Mouse (Mus musculus): Measurements from ENCODE around the gene Fgf12.

Fgf12 gene

GRCm38 (mm10) chr16:28752638-28753118 lies at the start of gene Fgf12:
TSS of gene Fgf12 (minus strand) at chr16:28753068.
- in situ Hi-C loops (cut with MseI, MboI), result no loop called here

DNA sequence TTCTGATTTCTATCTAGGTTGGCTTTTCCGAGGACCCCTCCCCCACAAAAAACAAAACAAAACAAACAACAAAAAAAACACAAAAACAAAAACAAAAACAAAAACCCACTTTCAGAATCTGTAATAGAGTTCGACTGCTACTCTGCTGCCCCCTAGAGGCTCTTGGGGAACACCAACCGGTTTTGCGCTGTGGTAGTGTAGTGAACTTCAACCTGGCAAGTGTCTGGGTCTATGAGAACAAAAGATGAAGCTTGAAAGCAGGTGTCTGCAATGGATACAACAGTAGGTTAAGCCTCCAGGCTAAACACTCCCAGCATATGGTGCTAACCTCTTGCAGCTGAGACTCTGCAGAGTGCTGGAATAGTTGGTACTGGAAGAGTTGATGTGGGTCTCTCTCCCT lies 40.2 kb upstream of the Fgf12 start:
- in situ Hi-C loops (cut with MseI, MboI), result loop anchor here (10.0 to 25.0 kb wide), 2 partner anchors 198 to 206 kb away; no protein-coding TSS in a partner anchor

- in situ Hi-C loops (cut with MseI, MboI), result no loop called here
Observed at GRCm38 (mm10) chr16:28770276-28770675, 17.4 kb upstream of the Fgf12 start.

DNA sequence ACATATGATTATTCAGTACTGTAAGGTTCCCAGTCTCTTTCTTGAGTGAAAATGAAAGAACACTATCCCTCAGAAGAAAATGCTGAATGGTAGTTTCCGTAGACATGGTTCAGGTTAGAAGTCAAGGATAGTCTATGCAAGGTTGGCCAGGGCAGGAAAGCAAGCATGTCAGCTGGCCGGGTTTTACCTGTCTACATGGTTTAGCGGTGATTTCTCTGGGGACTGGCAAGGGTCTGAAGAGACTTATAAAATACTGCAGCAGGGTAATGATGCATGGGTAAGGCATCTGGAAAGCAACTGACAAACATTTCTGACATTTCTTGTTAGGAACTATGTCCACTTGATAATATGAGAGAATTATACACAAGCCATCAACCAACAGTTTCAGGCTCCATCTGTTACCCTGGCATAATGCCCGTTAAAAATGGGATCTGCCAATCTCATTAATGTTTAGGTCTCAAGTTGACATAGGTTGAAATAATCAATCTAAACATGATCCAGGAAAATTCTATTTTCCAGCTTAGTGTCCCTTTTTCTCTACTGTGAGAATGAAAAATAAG lies 8.6 kb upstream of the Fgf12 start:
- in situ Hi-C loops (cut with MseI, MboI), result no loop called here

GRCm38 (mm10) chr16:28753124-28753917 lies 453 bp upstream of the Fgf12 start:
- in situ Hi-C loops (cut with MseI, MboI), result no loop called here

DNA sequence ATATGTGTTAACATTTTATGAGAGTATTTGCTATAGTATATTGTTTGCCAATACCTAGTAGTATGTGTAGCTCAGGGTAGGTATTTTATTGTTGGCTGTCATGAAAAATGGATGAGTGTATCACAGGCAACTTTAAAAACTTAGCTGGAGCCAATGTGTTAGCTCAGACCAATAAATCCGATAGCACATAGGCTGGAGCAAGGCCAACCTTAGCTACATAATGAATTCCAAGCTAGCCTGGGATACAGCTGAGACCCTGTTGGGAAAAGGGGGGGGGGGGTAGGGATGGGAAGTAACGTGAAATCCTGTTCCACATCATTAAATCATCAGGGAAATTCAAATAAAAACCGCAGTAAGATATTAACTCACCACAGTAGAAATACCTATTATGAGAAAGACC lies 18.4 kb downstream of the Fgf12 start:
- in situ Hi-C loops (cut with MseI, MboI), result no loop called here

DNA sequence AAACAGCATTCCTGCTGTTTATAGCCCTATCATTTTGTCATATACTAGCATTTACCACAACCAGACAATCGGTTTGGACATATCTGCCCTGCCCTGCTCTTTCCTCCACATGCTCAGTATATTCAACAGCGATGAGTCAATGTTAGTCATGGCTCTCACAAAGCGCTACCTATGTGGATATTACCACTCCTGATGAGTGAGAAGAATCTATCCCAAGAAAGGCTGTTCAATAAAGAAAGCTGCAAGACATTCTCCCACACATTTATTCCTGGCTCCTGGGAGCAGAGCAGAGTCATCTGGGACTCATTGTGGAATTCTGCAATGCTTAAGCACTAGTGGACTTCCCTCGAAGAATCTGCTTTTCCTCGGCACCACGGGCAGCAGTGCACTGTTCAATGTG lies 26.1 kb downstream of the Fgf12 start:
- in situ Hi-C loops (cut with MseI, MboI), result no loop called here

- in situ Hi-C loops (cut with MseI, MboI), result no loop called here
Observed at GRCm38 (mm10) chr16:28706623-28707022, 46.2 kb downstream of the Fgf12 start.

GRCm38 (mm10) chr16:28700346-28700745 lies 52.5 kb downstream of the Fgf12 start:
- in situ Hi-C loops (cut with MseI, MboI), result no loop called here

DNA sequence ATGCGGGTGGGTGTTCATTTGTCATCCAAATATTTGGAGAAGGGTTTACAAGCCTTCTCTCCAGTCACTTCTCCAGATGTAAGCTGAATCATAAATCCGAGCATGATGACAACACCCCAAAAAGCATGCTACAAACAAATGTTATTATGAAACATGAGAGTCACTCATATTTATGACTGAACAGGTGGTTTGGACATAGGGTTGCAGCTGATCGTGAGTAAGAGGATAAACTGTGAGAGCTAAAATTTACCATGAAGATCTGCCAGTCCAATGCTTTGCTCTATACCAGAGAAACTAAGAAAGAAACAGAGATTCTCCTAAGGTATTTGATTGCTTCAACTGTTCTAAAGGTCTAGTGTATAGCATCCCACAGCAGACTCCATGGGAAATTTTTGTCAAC lies 56.0 kb downstream of the Fgf12 start:
- in situ Hi-C loops (cut with MseI, MboI), result no loop called here

GRCm38 (mm10) chr16:28694113-28694899 lies 58.6 kb downstream of the Fgf12 start:
- in situ Hi-C loops (cut with MseI, MboI), result no loop called here

DNA sequence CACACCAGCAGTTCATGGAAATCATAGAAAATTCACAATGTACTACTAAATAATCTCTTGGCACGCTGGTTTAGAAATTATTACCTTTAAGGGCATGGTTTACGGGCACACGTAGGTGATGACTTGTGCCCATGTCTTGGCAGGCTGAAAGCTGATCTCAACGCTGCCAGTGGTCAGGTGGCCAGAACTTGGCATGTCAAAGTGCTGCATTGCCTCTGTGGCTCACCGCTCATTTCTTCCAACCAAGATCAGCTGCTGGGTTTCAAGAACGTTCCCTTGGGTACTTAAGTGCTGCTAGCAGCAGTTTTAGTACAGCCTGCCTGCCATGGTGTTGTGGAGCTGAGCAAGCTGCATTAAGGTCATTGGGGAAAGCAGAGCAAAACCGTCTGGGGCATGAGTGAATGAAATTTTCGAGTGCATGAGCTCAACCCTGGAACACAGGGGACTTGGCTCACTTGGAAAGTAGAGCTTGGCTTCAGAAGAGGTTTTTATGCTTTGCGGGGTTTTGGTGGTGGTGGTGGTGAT lies 63.9 kb downstream of the Fgf12 start:
- in situ Hi-C loops (cut with MseI, MboI), result no loop called here

DNA sequence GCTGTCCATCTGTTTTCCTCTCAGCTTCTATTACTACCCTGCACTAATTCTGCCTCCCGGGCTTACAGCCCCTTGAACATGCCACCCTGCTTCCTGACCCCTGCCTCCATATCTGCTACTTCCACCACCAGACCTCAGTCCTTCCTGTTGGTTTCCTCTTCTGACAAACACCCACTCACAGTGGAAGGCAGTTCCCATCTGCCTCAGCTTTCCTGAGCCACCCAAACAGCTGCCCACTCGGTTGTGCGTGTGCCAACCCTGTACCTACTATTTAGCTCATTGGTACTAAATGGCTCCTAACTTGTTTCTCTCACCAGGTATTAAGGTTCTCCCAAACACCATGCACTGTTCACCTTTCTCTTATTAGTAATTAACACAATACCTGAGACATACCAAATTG lies 71.2 kb downstream of the Fgf12 start:
- in situ Hi-C loops (cut with MseI, MboI), result no loop called here

- in situ Hi-C loops (cut with MseI, MboI), result no loop called here
Observed at GRCm38 (mm10) chr16:28668815-28669347, 84.0 kb downstream of the Fgf12 start.

- in situ Hi-C loops (cut with MseI, MboI), result no loop called here
Observed at GRCm38 (mm10) chr16:28652640-28653039, 100.2 kb downstream of the Fgf12 start.

DNA sequence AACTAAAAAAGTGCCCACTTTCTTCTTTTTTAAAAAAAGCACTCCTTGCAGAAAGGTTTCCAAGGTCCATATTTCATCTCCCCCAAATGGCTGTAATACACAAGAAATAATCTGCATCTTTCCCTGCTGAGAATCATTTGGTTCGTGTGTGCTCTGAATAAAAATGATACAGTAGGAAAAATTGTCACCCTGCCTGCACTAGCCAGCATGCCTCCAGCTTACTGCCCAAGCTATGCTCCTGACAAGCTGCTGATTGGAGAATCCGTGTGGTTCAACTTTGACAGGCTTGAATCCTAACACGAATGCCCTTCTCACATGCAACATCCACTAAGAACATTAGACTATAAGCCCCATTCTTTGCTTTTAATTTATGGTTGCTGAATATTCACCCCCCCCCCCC lies 102.3 kb downstream of the Fgf12 start:
- in situ Hi-C loops (cut with MseI, MboI), result no loop called here

GRCm38 (mm10) chr16:28645030-28645429 lies 107.8 kb downstream of the Fgf12 start:
- in situ Hi-C loops (cut with MseI, MboI), result no loop called here

DNA sequence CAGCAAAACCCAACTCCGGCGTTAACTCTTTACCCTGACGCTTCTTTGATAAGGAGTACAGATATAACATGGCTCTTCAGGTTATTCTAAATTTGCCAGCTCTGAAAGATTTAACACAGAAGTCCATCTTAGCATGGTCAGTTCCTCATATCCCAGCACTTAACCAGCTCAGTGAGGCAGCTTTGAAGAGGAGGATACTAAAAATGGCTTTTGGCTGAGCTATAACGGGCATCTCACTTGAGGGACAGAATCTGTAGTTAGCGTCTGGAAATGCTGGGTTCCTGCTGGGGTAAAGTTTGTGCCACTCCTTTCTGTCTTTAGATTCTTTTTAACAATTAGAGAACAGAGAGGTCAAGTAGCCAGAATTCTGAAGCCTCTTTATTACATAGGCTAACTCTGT lies 121.1 kb downstream of the Fgf12 start:
- in situ Hi-C loops (cut with MseI, MboI), result no loop called here

- in situ Hi-C loops (cut with MseI, MboI), result no loop called here
Observed at GRCm38 (mm10) chr16:28630771-28631484, 121.9 kb downstream of the Fgf12 start.

- in situ Hi-C loops (cut with MseI, MboI), result no loop called here
Observed at GRCm38 (mm10) chr16:28626259-28626658, 126.6 kb downstream of the Fgf12 start.

DNA sequence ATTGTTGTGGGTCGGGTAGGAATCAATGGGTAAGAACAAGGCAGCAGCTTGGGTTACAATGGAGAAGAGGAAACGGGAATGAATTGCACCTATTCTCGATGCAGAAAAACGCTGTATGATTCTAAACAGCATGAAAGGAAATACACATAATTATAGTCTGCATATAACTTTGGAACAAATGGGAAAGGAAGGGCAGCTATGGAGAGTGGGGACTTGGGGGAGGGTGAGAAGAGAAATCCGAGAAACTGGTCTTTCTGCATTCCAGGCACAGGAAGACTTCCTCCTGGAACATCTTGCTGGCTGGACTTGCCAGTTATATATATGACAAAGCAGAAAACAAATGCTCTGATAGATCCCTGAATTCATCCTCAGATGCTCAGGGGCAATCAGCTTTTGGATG lies 127.2 kb downstream of the Fgf12 start:
- in situ Hi-C loops (cut with MseI, MboI), result no loop called here
